Mouse (Mus musculus) forebrain, embryonic 11.5 days (tissue): ENCODE results near the gene Acss3. TPM values are rescaled to one million over a fixed set of nuclear protein-coding genes. Genes with fewer than 3 reads are reported as not detected.

Experiments used
- ATAC-seq: fragments of 200-750 bp; cut with Nextera tagmentation; replicated peaks from 2 replicates; pipeline ENCODE4 v1.8.0; 2017; ENCODE audit warnings: moderate TSS enrichment; ENCODE audit not compliant: low FRiP score
- DNase-seq: peaks from one replicate; pipeline ENCODE4 v3.0.0-alpha.2; 2017; ENCODE audit warnings: low spot score
- H3K27ac ChIP-seq: fragments of 300-500 bp; sonication (generic); 2 replicates; pipeline ENCODE4 v1.5.1; 2014; ENCODE audit warnings: low read depth, low read length
- H3K27me3 ChIP-seq: fragments of 300-500 bp; sonication (generic); 2 replicates; pipeline ENCODE4 v1.6.1; 2014; ENCODE audit warnings: mild to moderate bottlenecking, low read length, mixed read lengths; ENCODE audit not compliant: control insufficient read depth, insufficient read depth
- H3K36me3 ChIP-seq: fragments of 300-500 bp; sonication (generic); 2 replicates; pipeline ENCODE4 v1.6.1; 2014; ENCODE audit warnings: mild to moderate bottlenecking, low read length, moderate library complexity, mixed read lengths; ENCODE audit not compliant: control insufficient read depth, insufficient read depth
- H3K4me1 ChIP-seq: fragments of 300-500 bp; sonication (generic); replicated peaks from 2 replicates; pipeline ENCODE4 v1.6.1; 2014; ENCODE audit warnings: low read length, mixed read lengths; ENCODE audit not compliant: control insufficient read depth, insufficient read depth
- H3K4me2 ChIP-seq: fragments of 300-500 bp; sonication (generic); 2 replicates; pipeline ENCODE4 v1.6.1; 2014; ENCODE audit warnings: low read depth, mild to moderate bottlenecking, low read length, moderate library complexity, mixed read lengths; ENCODE audit not compliant: severe bottlenecking
- H3K4me3 ChIP-seq: fragments of 300-500 bp; sonication (generic); 2 replicates; pipeline ENCODE4 v1.5.1; 2014; ENCODE audit warnings: low read depth, low read length
- H3K9ac ChIP-seq: fragments of 300-500 bp; sonication (generic); 2 replicates; pipeline ENCODE4 v1.6.1; 2014; ENCODE audit warnings: low read length
- H3K9me3 ChIP-seq: fragments of 300-500 bp; sonication (generic); 2 replicates; pipeline ENCODE4 v1.6.1; 2016; ENCODE audit warnings: low read length, mixed read lengths; ENCODE audit not compliant: control insufficient read depth
- WGBS: fragments of 180-500 bp; shearing (Covaris S2); extraction: QIAGEN DNeasy Blood & Tissue Kit; methylation state at CpG from one replicate; pipeline ENCODE4 v1.1.7; 2014; 5-methylcytosine and 5-hydroxymethylcytosine counted together
- polyA plus RNA-seq: library from polyadenylated mRNA; unstranded; fragments of >200 nt; fragmentation: Nextera tagmentation; extraction: Ambion mirVana; gene quantifications from 2 replicates; pipeline ENCODE4 v1.2.1, GENCODE M21; 2014

Gene Acss3
- polyA plus RNA-seq, 1 experiment from 2014 or later = 3.4 TPM

GRCm38 (mm10) chr10:107040837-107041236, 82.6 kb downstream of the Acss3 start:
- Histone ChIP-seq H3K36me3 (no peaks in the 10 kb centered on the region), H3K4me3 (no peak overlapping the region), H3K27ac (no peak overlapping the region), H3K4me1 (no peaks in the 10 kb centered on the region), H3K9me3 (no peaks in the 10 kb centered on the region), H3K9ac (no peak overlapping the region), H3K27me3 (no peaks in the 10 kb centered on the region), H3K4me2 (no peak overlapping the region)
- no peak for ATAC-seq
- WGBS = 85% methylated on average over 2 of the region's 2 CpGs
- no peak for DNase-seq

- ATAC-seq = no peak
- no peaks in the 10 kb centered on the region for H3K36me3 ChIP-seq
- no peak overlapping the region for H3K4me3 ChIP-seq
- H3K4me2 ChIP-seq = no peak overlapping the region
- H3K4me1 ChIP-seq = no peaks in the 10 kb centered on the region
- WGBS = 89% methylated on average over 6 of the region's 6 CpGs
- H3K27ac ChIP-seq = no peak overlapping the region
- DNase-seq = no peak
- no peaks in the 10 kb centered on the region for H3K27me3 ChIP-seq
- no peaks in the 10 kb centered on the region for H3K9me3 ChIP-seq
- H3K9ac ChIP-seq = no peak overlapping the region
Measured at GRCm38 (mm10) chr10:107040378-107040777, 83.1 kb downstream of the Acss3 start.

GRCm38 (mm10) chr10:107039211-107039610, 84.3 kb downstream of the Acss3 start:
- DNase-seq = no peak
- H3K27me3 ChIP-seq = no peaks in the 10 kb centered on the region
- H3K9me3 ChIP-seq = no peaks in the 10 kb centered on the region
- no peak for ATAC-seq
- no peaks in the 10 kb centered on the region for H3K36me3 ChIP-seq
- H3K27ac ChIP-seq = no peak overlapping the region
- H3K4me1 ChIP-seq = no peaks in the 10 kb centered on the region
- no peak overlapping the region for H3K4me2 ChIP-seq
- WGBS = 95% methylated on average over 4 of the region's 4 CpGs
- no peak overlapping the region for H3K9ac ChIP-seq
- H3K4me3 ChIP-seq = no peak overlapping the region

GRCm38 (mm10) chr10:107024254-107024653, 99.2 kb downstream of the Acss3 start:
- H3K4me1 ChIP-seq = no peaks in the 10 kb centered on the region
- no peak overlapping the region for H3K27ac ChIP-seq
- no peaks in the 10 kb centered on the region for H3K36me3 ChIP-seq
- DNase-seq (no peak), ATAC-seq (no peak)
- no peak overlapping the region for H3K4me2 ChIP-seq
- H3K9ac ChIP-seq = no peak overlapping the region
- WGBS = 91% methylated on average over 4 of the region's 4 CpGs
- no peaks in the 10 kb centered on the region for H3K9me3 ChIP-seq
- H3K4me3 ChIP-seq = no peak overlapping the region
- H3K27me3 ChIP-seq = no peaks in the 10 kb centered on the region

- H3K4me1 ChIP-seq = no peaks in the 10 kb centered on the region
- WGBS = 86% methylated on average over 5 of the region's 5 CpGs
- no peak overlapping the region for H3K4me3 ChIP-seq
- no peak overlapping the region for H3K4me2 ChIP-seq
- H3K9me3 ChIP-seq = no peaks in the 10 kb centered on the region
- H3K9ac ChIP-seq = no peak overlapping the region
- ATAC-seq = no peak
- DNase-seq = no peak
- H3K27me3 ChIP-seq = no peaks in the 10 kb centered on the region
- no peak overlapping the region for H3K27ac ChIP-seq
- H3K36me3 ChIP-seq = no peaks in the 10 kb centered on the region
Measured at GRCm38 (mm10) chr10:107021118-107021517, 102.3 kb downstream of the Acss3 start.

GRCm38 (mm10) chr10:107011142-107011541, 112.3 kb downstream of the Acss3 start:
- H3K9ac ChIP-seq = no peak overlapping the region
- H3K27me3 ChIP-seq = no peaks in the 10 kb centered on the region
- no peaks in the 10 kb centered on the region for H3K4me1 ChIP-seq
- no peaks in the 10 kb centered on the region for H3K9me3 ChIP-seq
- no peaks in the 10 kb centered on the region for H3K36me3 ChIP-seq
- no peak for DNase-seq
- ATAC-seq = no peak
- no peak overlapping the region for H3K27ac ChIP-seq
- no peak overlapping the region for H3K4me3 ChIP-seq
- H3K4me2 ChIP-seq = no peak overlapping the region
- 59% methylated on average over 2 of the region's 2 CpGs for WGBS

GRCm38 (mm10) chr10:106998052-106998625, 125.3 kb downstream of the Acss3 start:
- ATAC-seq = peak; percentile 53; the same call in 1 of the 2 replicates
- H3K27ac ChIP-seq = no peak overlapping the region
- no peak for DNase-seq
- no peak overlapping the region for H3K4me3 ChIP-seq
- no peaks in the 10 kb centered on the region for H3K36me3 ChIP-seq
- no peak overlapping the region for H3K4me2 ChIP-seq
- H3K9ac ChIP-seq = no peak overlapping the region
- no peaks in the 10 kb centered on the region for H3K9me3 ChIP-seq
- 91% methylated on average over 2 of the region's 2 CpGs for WGBS
- no peaks in the 10 kb centered on the region for H3K27me3 ChIP-seq
- H3K4me1 ChIP-seq = no peaks in the 10 kb centered on the region

GRCm38 (mm10) chr10:106989478-106989877, 134.0 kb downstream of the Acss3 start:
- H3K4me3 ChIP-seq = no peak overlapping the region
- DNase-seq = no peak
- H3K27me3 ChIP-seq = no peaks in the 10 kb centered on the region
- H3K4me1 ChIP-seq = no peaks in the 10 kb centered on the region
- 50% methylated on average over 4 of the region's 4 CpGs for WGBS
- no peaks in the 10 kb centered on the region for H3K9me3 ChIP-seq
- H3K36me3 ChIP-seq = no peaks in the 10 kb centered on the region
- ATAC-seq = no peak
- H3K27ac ChIP-seq = no peak overlapping the region
- H3K9ac ChIP-seq = no peak overlapping the region
- no peak overlapping the region for H3K4me2 ChIP-seq
